ENCODE assay signal across 8 mouse cellular contexts in genomic region chr2:162658997-162659396, GRCm38 (mm10). TPM values are rescaled to one million over a fixed set of nuclear protein-coding genes. Genes with fewer than 3 reads are reported as not detected.
DNase-seq lines count a peak whose midpoint lies in the region; ATAC-seq and TF ChIP-seq lines count a peak whose summit lies in the region.

No protein-coding gene starts in this region.

- H3K27me3 ChIP-seq in forebrain, embryonic 16.5 days (replicated peaks; ENCODE audit: control insufficient read depth, insufficient read depth, low read length) = peaks cover 27% of the 10 kb centered on the region

- TF ChIP-seq POLR2A in lung, adult 2 months (IDR thresholded peaks at IDR 0.05; ENCODE audit: borderline replicate concordance, extremely low read depth, low read depth, low read length) = no peak

- TF ChIP-seq CTCF in lung, adult 2 months (IDR thresholded peaks at IDR 0.05; ENCODE audit: insufficient read depth, low read length) = peak; percentile 82

- H3K4me1 ChIP-seq in ES-E14 (ENCODE audit: control insufficient read depth in 2 of 2, insufficient read depth in 2 of 2, low read length in 2 of 2, poor library complexity in 1 of 2) = peaks cover 0 to 7% of the 10 kb centered on the region in 2 experiments; a peak in 1 of 4 replicates
- H3K4me1 ChIP-seq in forebrain, embryonic 16.5 days (replicated peaks; ENCODE audit: control insufficient read depth, insufficient read depth, low read length) = peaks cover 29% of the 10 kb centered on the region
- no peaks in the 10 kb centered on the region for H3K4me1 ChIP-seq in lung, adult 2 months (ENCODE audit: control insufficient read depth, insufficient read depth, low read length)

- ATAC-seq in forebrain, embryonic 16.5 days = peak; percentile 48
- ATAC-seq in hematopoietic stem cell, adult 5-6 weeks (replicated peaks in 1 of 2; ENCODE audit: insufficient read depth in 1 of 2, low FRiP score in 2 of 2, low TSS enrichment in 1 of 2, low read depth in 1 of 2, poor library complexity in 2 of 2, severe bottlenecking in 2 of 2) = peak; percentile 59 to 73; a peak in 3 of 4 replicates

- H3K27ac ChIP-seq in ES-E14 (ENCODE audit: insufficient read depth, low read depth, low read length, poor library complexity, severe bottlenecking) = no peak overlapping the region
- H3K27ac ChIP-seq in forebrain, embryonic 16.5 days (ENCODE audit: low read length) = no peak overlapping the region

- no peaks in the 10 kb centered on the region for H3K9me3 ChIP-seq in ES-E14 (ENCODE audit: control insufficient read depth, insufficient read depth, low read depth, low read length)
- H3K9me3 ChIP-seq in forebrain, embryonic 16.5 days (ENCODE audit: control insufficient read depth, low read length) = no peaks in the 10 kb centered on the region

- WGBS in forebrain, embryonic 16.5 days = under 1% methylated on average over 18 of the region's 18 CpGs
- WGBS in lung, adult 2 months = under 1% methylated on average over 18 of the region's 18 CpGs

- no peaks in the 10 kb centered on the region for H3K36me3 ChIP-seq in ES-E14 (ENCODE audit: control insufficient read depth, insufficient read depth, low read length, poor library complexity, severe bottlenecking)
- no peaks in the 10 kb centered on the region for H3K36me3 ChIP-seq in forebrain, embryonic 16.5 days (ENCODE audit: control insufficient read depth, insufficient read depth)

- no peak overlapping the region for H3K9ac ChIP-seq in ES-E14 (ENCODE audit: insufficient read depth, low read depth, low read length, poor library complexity, severe bottlenecking)
- peak overlapping the region; percentile 36 for H3K9ac ChIP-seq in forebrain, embryonic 16.5 days (replicated peaks; ENCODE audit: low read depth, low read length)

- in situ Hi-C loops in ES-E14 (cut with MboI; ENCODE audit: low sequenced_read_pairs in 2 of 2, unreplicated experiment in 2 of 2) = no loop called here

- no peak overlapping the region for H3K4me3 ChIP-seq in ES-E14 (ENCODE audit: insufficient read depth in 1 of 2, low read depth in 1 of 2, low read length in 2 of 2, poor library complexity in 1 of 2, severe bottlenecking in 1 of 2)
- peak overlapping the region; percentile 66 for H3K4me3 ChIP-seq in forebrain, embryonic 16.5 days (replicated peaks; ENCODE audit: low read length)
- no peak overlapping the region for H3K4me3 ChIP-seq in lung, adult 2 months (replicated peaks; ENCODE audit: extremely low read depth, low read depth, low read length)

- peak; percentile 80 for DNase-seq in ES-E14 (ENCODE audit: low read depth, low spot score)
- peak; percentile 45 for DNase-seq in c-Kit-positive CD71-positive TER-119-positive erythroid progenitor cells, embryonic 14.5 days (ENCODE audit: low spot score)
- peak; percentile 80 to 96 for DNase-seq in layer of hippocampus, adult 8-10 months (ENCODE audit: low spot score in 2 of 2)
- DNase-seq in lung, adult 2 months = peak; percentile 76
- DNase-seq in ovary, postnatal 14 days (ENCODE audit: low spot score) = peak; percentile 81
- peak; percentile 81 for DNase-seq in urinary bladder, postnatal 14 days (ENCODE audit: low spot score)

- peak overlapping the region; percentile 97 for H3K4me2 ChIP-seq in forebrain, embryonic 16.5 days (ENCODE audit: low read length)

TF ChIP-seq in ES-E14, 5 proteins besides CTCF, POLR2A, EP300 and RAD21:
- TF ChIP-seq CHD2 (IDR thresholded peaks at IDR 0.05; ENCODE audit: low read depth, low read length) = no peak
- peak; percentile 65 for TF ChIP-seq ZC3H11A (IDR thresholded peaks at IDR 0.05; ENCODE audit: borderline replicate concordance, low read depth, low read length)

RNA-seq across cellular contexts. Expression of gene Ptprt, which starts 1.9 kb away (rescaled TPM):
- 0.40 and 0.63 TPM in 2 replicates for total RNA-seq in ES-E14 (2012; rRNA removed)
- 7.9 and 8.1 TPM in 2 replicates for polyA plus RNA-seq in forebrain, embryonic 16.5 days (2015; fragmentation: Nextera tagmentation; extraction: Ambion mirVana)
- total RNA-seq in hematopoietic stem cell, adult 5-6 weeks (2017) = not detected in 2 replicates
- 10 to 100 TPM; 50.9 to 64.2 (median 56.6) TPM for total RNA-seq in layer of hippocampus, adult 8-10 months (2022)
- 0.57 and 2.7 TPM in 2 replicates for polyA plus RNA-seq in lung, adult 2 months (2012; rRNA removed)

Comparison
In these comparisons a context has a peak if more than half of its experiments do, and no peak if none do; other contexts are left out.
1. RNA of gene Ptprt, which starts 1.9 kb away (total RNA-seq): 50.9 to 64.2 TPM in layer of hippocampus, adult 8-10 months; 0.40 to 0.63 TPM in ES-E14 and not detected in hematopoietic stem cell, adult 5-6 weeks; every median in the first group is over 10 times any median in the second.
2. Peak in every context shown above with its lines, with median percentiles within 50 percentile points of each other: DNase-seq.